Mouse (Mus musculus) hindbrain, embryonic 16.5 days (tissue): ENCODE data around the gene Cdk1. TPM values are rescaled to one million over a fixed set of nuclear protein-coding genes. Genes with fewer than 3 reads are reported as not detected.
A peak's percentile ranks its signal among the peaks of the same experiment; 100 is the strongest.
"Not testable (repeated sequence)": the region's sequence is repeated elsewhere in the genome, so short reads cannot be mapped to it uniquely, and the experiment has no call there.

ENCODE experiments used
- ATAC-seq: fragments of 200-750 bp; cut with Nextera tagmentation; 2 replicates; pipeline ENCODE4 v1.8.0; 2017; ENCODE audit warnings: moderate TSS enrichment, moderate library complexity
- H3K27ac ChIP-seq: fragments of 300-500 bp; sonication (generic); 2 replicates; pipeline ENCODE4 v1.5.1; 2014; ENCODE audit warnings: low read depth, mild to moderate bottlenecking, control low read depth, low read length, moderate library complexity
- H3K27me3 ChIP-seq: fragments of 300-500 bp; sonication (generic); replicated peaks from 2 replicates; pipeline ENCODE4 v1.6.1; 2014; ENCODE audit warnings: low read length; ENCODE audit not compliant: control insufficient read depth, insufficient read depth
- H3K36me3 ChIP-seq: fragments of 300-500 bp; sonication (generic); 2 replicates; pipeline ENCODE4 v1.6.1; 2014; ENCODE audit warnings: mild to moderate bottlenecking, low read length, moderate library complexity, mixed read lengths; ENCODE audit not compliant: control insufficient read depth, insufficient read depth
- H3K4me1 ChIP-seq: fragments of 300-500 bp; sonication (generic); 2 replicates; pipeline ENCODE4 v1.6.1; 2014; ENCODE audit warnings: low read depth, low read length; ENCODE audit not compliant: control insufficient read depth, insufficient read depth
- H3K4me2 ChIP-seq: fragments of 300-500 bp; sonication (generic); 2 replicates; pipeline ENCODE4 v1.6.1; 2014; ENCODE audit warnings: mild to moderate bottlenecking, low read length, control low read depth, moderate library complexity
- H3K4me3 ChIP-seq: fragments of 300-500 bp; sonication (generic); 2 replicates; pipeline ENCODE4 v1.5.1; 2014; ENCODE audit warnings: mild to moderate bottlenecking, low read length, control low read depth, moderate library complexity
- H3K9ac ChIP-seq: fragments of 300-500 bp; sonication (generic); 2 replicates; pipeline ENCODE4 v1.6.1; 2014; ENCODE audit warnings: low read depth, mild to moderate bottlenecking, control low read depth, low read length, moderate library complexity
- H3K9me3 ChIP-seq: fragments of 300-500 bp; sonication (generic); 2 replicates; pipeline ENCODE4 v1.6.1; 2014; ENCODE audit warnings: mild to moderate bottlenecking, low read length, moderate library complexity; ENCODE audit not compliant: control insufficient read depth
- WGBS: fragments of 180-500 bp; shearing (Covaris S2); extraction: QIAGEN DNeasy Blood & Tissue Kit; methylation state at CpG from one replicate; pipeline ENCODE4 v1.1.7; 2014; 5-methylcytosine and 5-hydroxymethylcytosine counted together
- polyA plus RNA-seq: library from polyadenylated mRNA; unstranded; fragments of >200 nt; fragmentation: Nextera tagmentation; extraction: Ambion mirVana; gene quantifications from 2 replicates; pipeline ENCODE4 v1.2.1, GENCODE M21; 2015

Gene Cdk1
- polyA plus RNA-seq, 1 experiment from 2014 or later, result 82.9 TPM

DNA sequence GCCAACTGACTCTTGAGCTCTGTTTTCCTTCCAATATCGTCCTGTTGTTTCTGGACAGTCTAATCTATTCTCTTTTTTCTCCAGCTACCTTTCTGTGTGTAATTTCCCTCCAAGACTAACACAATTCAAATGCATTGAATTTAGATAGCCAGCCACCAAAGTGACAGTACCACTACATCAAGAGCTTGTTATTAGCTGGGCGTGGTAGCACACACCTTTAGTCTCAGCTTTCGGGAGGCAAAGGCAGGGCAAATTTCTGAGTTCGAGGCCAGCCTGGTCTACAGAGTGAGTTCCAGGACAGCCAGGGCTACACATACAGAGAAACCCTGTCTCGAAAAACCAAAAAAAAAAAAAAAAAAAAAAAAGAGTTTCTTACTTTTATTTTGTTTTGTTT is 345 bp upstream of the Cdk1 start:
- Histone ChIP-seq H3K4me1 (peaks cover 10% of the 10 kb centered on the region), H3K4me2 (peak overlapping the region; percentile 99), H3K4me3 (peak overlapping the region; percentile 67), H3K9ac (peak overlapping the region; percentile 38; the same call in 1 of the 2 replicates)
- H3K27me3 ChIP-seq, ATAC-seq, H3K27ac ChIP-seq, H3K36me3 ChIP-seq, H3K9me3 ChIP-seq: not testable (repeated sequence)
- 39% methylated on average over 5 of the region's 5 CpGs for WGBS

GRCm38 (mm10) chr10:69351842-69352211 is 911 bp downstream of the Cdk1 start:
- H3K27ac ChIP-seq, result peak overlapping the region; percentile 41
- H3K9me3 ChIP-seq, result no peaks in the 10 kb centered on the region
- no peaks in the 10 kb centered on the region for H3K27me3 ChIP-seq
- H3K4me1 ChIP-seq, result peaks cover 10% of the 10 kb centered on the region
- WGBS, result under 1% methylated on average over 11 of the region's 11 CpGs
- peak overlapping the region; percentile 99 for H3K4me2 ChIP-seq
- no peak for ATAC-seq
- H3K36me3 ChIP-seq, result no peaks in the 10 kb centered on the region
- H3K9ac ChIP-seq, result peak overlapping the region; percentile 71
- peak overlapping the region; percentile 67 for H3K4me3 ChIP-seq

DNA sequence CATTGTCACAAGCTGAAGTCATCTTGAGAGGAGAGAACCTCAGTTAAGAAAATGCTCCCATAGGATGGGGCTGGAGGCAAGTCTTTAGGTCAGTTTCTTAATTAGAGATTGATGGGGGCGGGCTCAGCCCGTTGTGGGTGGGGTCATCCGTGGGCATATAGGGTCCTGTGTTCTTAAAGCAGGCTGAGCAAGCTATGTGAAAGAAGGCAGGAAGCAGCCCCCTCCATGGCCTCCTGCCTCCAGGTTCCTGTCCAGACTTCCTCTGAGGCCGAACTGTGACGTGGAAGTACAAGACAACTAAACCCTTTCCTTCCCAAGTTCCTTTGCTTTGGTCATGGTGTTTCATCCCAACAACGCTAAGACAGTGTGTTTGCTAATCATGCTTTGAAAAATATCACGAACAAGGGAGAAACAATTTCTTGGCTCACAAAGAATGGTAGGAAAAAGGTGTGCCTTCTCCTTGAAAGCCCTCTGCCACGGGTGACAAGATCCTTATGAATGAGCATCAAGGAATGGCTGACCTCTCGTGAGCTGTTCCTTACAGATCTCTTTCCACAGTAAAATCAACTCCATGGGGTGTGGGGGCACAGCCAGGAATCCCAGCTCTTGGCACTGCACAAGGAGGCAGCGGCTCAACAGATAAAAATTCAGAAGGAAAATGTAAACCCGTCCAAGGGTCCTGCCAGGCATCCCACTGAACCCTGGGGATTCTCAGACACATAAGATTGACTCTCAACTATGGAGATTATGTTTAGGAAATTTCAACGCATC is 1.5 kb downstream of the Cdk1 start:
- Histone ChIP-seq H3K36me3 (no peaks in the 10 kb centered on the region), H3K27ac (peak overlapping the region; percentile 41)

GRCm38 (mm10) chr10:69348206-69348605 is 4.5 kb downstream of the Cdk1 start:
- Histone ChIP-seq H3K9ac (no peak overlapping the region), H3K27me3 (no peaks in the 10 kb centered on the region), H3K9me3 (no peaks in the 10 kb centered on the region), H3K4me3 (no peak overlapping the region), H3K4me1 (peaks cover 10% of the 10 kb centered on the region), H3K4me2 (no peak overlapping the region), H3K27ac (no peak overlapping the region), H3K36me3 (no peaks in the 10 kb centered on the region)
- WGBS, result 63% methylated on average over 8 of the region's 8 CpGs
- ATAC-seq, result no peak

More for the DNA sequence above, 1.5 kb downstream of the Cdk1 start:
- 19% methylated on average over 12 of the region's 12 CpGs for WGBS
- H3K9me3 ChIP-seq, result no peaks in the 10 kb centered on the region
- peak overlapping the region; percentile 67 for H3K4me3 ChIP-seq
- H3K27me3 ChIP-seq, result no peaks in the 10 kb centered on the region
- no peak for ATAC-seq
- H3K4me2 ChIP-seq, result peak overlapping the region; percentile 99
- H3K9ac ChIP-seq, result peak overlapping the region; percentile 71; the same call in 1 of the 2 replicates
- peaks cover 10% of the 10 kb centered on the region for H3K4me1 ChIP-seq

DNA sequence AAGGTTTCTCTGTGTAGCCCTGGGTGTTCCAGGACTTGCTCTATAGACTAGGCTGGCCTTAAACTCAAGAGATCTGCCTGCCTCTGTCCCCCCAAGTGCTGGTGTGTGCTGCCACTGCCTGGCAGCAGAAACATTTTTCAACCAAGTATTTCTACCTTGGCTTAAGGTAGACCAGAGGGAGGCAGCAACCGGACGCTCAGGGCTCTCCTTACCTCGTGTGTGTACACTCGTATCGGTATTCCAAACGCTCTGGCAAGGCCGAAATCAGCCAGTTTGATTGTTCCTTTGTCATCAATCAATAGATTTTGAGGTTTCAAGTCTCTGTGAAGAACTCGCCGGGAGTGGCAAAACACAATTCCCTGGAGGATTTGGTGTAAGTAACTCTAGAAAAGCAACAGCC is 10.4 kb downstream of the Cdk1 start:
- H3K27ac ChIP-seq, result no peak overlapping the region
- no peaks in the 10 kb centered on the region for H3K27me3 ChIP-seq
- H3K9me3 ChIP-seq, result no peaks in the 10 kb centered on the region
- no peak for ATAC-seq
- 87% methylated on average over 9 of the region's 9 CpGs for WGBS
- H3K4me2 ChIP-seq, result no peak overlapping the region
- no peaks in the 10 kb centered on the region for H3K36me3 ChIP-seq
- no peaks in the 10 kb centered on the region for H3K4me1 ChIP-seq
- no peak overlapping the region for H3K4me3 ChIP-seq
- no peak overlapping the region for H3K9ac ChIP-seq

DNA sequence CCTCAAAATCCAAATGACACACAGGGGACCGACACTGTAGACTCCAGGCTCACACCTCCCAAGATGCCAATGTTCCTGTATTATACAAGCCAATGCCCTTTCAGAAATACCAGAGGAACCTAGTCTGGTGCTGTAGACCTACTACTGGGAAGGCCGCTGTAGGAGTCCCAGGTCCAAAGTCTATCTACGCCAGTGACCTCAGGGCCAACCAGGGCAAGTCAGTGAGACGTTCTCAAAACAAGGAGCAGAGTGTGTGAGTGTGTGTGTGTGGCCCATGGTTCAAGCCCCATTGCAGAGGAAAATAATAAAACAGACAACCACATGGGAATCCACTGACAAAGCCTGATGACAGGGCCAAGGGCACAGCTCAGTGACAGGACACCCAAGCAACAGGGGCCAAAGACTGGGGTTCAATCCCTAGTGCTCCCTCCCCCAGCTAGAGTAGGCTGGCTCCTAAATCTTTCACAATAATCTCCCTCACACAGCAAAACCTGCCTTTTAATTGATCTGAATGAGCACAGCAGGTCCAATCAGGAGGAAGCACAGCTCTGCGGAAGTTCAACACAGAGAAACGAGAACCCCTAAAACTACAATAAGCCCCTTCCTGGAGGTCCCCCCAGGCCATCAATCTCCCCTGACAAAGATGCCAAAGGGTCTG is 11.0 kb downstream of the Cdk1 start:
- Histone ChIP-seq H3K9me3 (no peaks in the 10 kb centered on the region), H3K36me3 (no peaks in the 10 kb centered on the region), H3K27me3 (no peaks in the 10 kb centered on the region), H3K4me2 (no peak overlapping the region), H3K9ac (no peak overlapping the region), H3K4me3 (no peak overlapping the region), H3K4me1 (no peaks in the 10 kb centered on the region), H3K27ac (no peak overlapping the region)
- ATAC-seq, result no peak
- 74% methylated on average over 6 of the region's 6 CpGs for WGBS

- H3K4me1 ChIP-seq, result no peaks in the 10 kb centered on the region
- no peak overlapping the region for H3K27ac ChIP-seq
- H3K36me3 ChIP-seq, result no peaks in the 10 kb centered on the region
- no peaks in the 10 kb centered on the region for H3K9me3 ChIP-seq
- no peaks in the 10 kb centered on the region for H3K27me3 ChIP-seq
- no peak overlapping the region for H3K4me3 ChIP-seq
- H3K4me2 ChIP-seq, result no peak overlapping the region
- ATAC-seq, result no peak
- 98% methylated on average over 6 of the region's 6 CpGs for WGBS
- H3K9ac ChIP-seq, result no peak overlapping the region
Observed at GRCm38 (mm10) chr10:69340001-69340400, 12.7 kb downstream of the Cdk1 start.

- no peak overlapping the region for H3K27ac ChIP-seq
- no peak overlapping the region for H3K4me3 ChIP-seq
- H3K4me1 ChIP-seq, result no peaks in the 10 kb centered on the region; the same call in 1 of the 2 replicates
- no peaks in the 10 kb centered on the region for H3K36me3 ChIP-seq
- no peak for ATAC-seq
- 88% methylated on average over 11 of the region's 11 CpGs for WGBS
- H3K27me3 ChIP-seq, result no peaks in the 10 kb centered on the region
- H3K9ac ChIP-seq, result no peak overlapping the region
- H3K4me2 ChIP-seq, result no peak overlapping the region
- H3K9me3 ChIP-seq, result no peaks in the 10 kb centered on the region
Observed at GRCm38 (mm10) chr10:69336219-69336618, 16.5 kb downstream of the Cdk1 start.

DNA sequence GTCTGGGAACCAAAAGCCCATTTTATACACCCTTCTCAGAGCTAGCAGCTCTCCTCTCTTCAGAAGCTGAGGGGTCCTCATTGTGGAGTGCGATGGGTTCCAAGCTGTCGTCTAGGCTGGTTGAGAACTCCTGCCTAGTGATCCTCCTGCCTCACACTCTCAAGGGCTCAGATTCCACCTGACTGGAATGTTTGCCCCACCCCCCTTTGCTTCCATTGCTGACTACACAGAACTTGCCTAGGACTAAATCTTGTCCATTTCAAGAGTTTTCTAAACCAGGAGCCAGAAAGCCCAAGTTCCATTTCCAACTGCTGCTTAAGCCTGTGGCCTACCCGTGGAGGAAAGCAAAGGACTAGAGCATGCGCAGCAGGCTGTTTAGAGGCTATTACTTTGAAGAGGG is 17.1 kb downstream of the Cdk1 start:
- Histone ChIP-seq H3K4me2 (no peak overlapping the region), H3K36me3 (no peaks in the 10 kb centered on the region), H3K27me3 (no peaks in the 10 kb centered on the region), H3K9me3 (no peaks in the 10 kb centered on the region), H3K9ac (no peak overlapping the region), H3K4me1 (no peaks in the 10 kb centered on the region; the same call in 1 of the 2 replicates), H3K4me3 (no peak overlapping the region), H3K27ac (no peak overlapping the region; the same call in 1 of the 2 replicates)
- 80% methylated on average over 4 of the region's 4 CpGs for WGBS
- ATAC-seq, result 0 out of 2 replicates have a peak, but pooled peaks have one; percentile 7
